ENCODE assay signal across 25 mouse cellular contexts in the genomic region with DNA sequence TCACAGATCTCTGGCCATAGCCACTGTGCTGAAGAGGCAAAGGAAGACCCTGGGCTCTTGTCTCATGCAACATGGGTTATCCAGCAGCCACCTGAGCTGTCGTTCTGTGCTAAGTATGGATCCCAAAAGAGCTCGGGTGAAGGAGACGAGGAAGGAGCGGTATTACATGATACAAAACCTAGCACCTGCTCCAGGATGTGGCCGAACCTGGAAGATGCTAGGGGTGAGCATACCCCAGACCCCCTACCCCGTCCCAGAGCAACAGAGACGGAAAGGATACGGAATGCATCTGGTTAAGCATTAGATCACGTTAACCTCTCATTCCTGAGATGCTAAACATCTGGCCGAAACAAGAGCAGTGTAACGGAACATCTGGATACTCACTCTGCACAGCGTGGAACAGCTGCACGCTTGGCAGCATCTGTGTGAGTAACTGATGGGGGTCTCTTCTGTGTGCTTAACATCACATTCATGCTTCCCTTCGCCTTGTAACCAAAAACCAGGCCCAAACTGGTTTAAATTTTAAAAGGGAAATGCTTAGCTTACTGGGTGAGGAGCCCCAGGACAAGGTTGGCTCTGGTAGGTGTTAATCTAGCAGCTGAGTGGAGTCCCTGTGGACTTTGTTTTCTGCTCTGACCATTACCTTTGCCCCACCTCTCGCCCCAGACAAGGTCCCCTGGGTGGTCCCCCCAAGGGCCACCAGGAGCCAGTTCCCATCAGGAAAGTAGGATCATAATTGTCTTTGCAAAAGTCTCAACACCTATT. TPM values are rescaled to one million over a fixed set of nuclear protein-coding genes. Genes with fewer than 3 reads are reported as not detected.
DNase-seq lines count a peak whose midpoint lies in the region; ATAC-seq and TF ChIP-seq lines count a peak whose summit lies in the region.
"Had no signal": no experiment of that assay in that cellular context is flagged by ENCODE, and none has a peak within 500 bp of the region (broad histone marks: within the 10 kb centered on the region; RNA-seq: fewer than 3 reads in every experiment).

No protein-coding gene starts in this region.

- peak; percentile 57 for ATAC-seq in kidney, postnatal 0 days (replicated peaks; ENCODE audit: low FRiP score, low read depth)
- ATAC-seq in intestine, embryonic 15.5 days: peak; percentile 53; the same call in 1 of the 2 replicates
- ATAC-seq: CD4-positive, CD25-positive, alpha-beta regulatory T cell, adult 4 months; lung, postnatal 0 days had no signal

- no peak overlapping the region for H3K9ac ChIP-seq in kidney, postnatal 0 days (ENCODE audit: low read depth, low read length)
- H3K9ac ChIP-seq in intestine, embryonic 15.5 days: no peak overlapping the region
- H3K9ac ChIP-seq: embryonic facial prominence, embryonic 15.5 days; hindbrain, embryonic 13.5 days; liver, embryonic 14.5 days had no signal

- H3K4me3 ChIP-seq in kidney, postnatal 0 days (replicated peaks; ENCODE audit: low read depth, low read length): no peak overlapping the region
- peak overlapping the region; percentile 33 for H3K4me3 ChIP-seq in testis, adult 2 months (ENCODE audit: control insufficient read depth, low read depth, low read length)
- H3K4me3 ChIP-seq in intestine, embryonic 15.5 days (replicated peaks): no peak overlapping the region
- H3K4me3 ChIP-seq: embryonic facial prominence, embryonic 15.5 days; heart, embryonic 10.5 days; hindbrain, embryonic 13.5 days had no signal

- no peaks in the 10 kb centered on the region for H3K9me3 ChIP-seq in kidney, postnatal 0 days (replicated peaks; ENCODE audit: low read length)
- no peaks in the 10 kb centered on the region for H3K9me3 ChIP-seq in intestine, embryonic 15.5 days
- H3K9me3 ChIP-seq: embryonic facial prominence, embryonic 15.5 days; G1E; heart, embryonic 10.5 days; hindbrain, embryonic 13.5 days had no signal

- no peak for TF ChIP-seq CTCF in kidney, postnatal 0 days (IDR thresholded peaks at IDR 0.05; ENCODE audit: low read depth)
- TF ChIP-seq CTCF in testis, adult 2 months (IDR thresholded peaks at IDR 0.05; ENCODE audit: control insufficient read depth, insufficient read depth, insufficient replicate concordance, low read depth, low read length): no peak

- H3K4me1 ChIP-seq in kidney, postnatal 0 days (replicated peaks; ENCODE audit: insufficient read depth, low read length): peaks cover 25% of the 10 kb centered on the region; the same call in 1 of the 2 replicates
- H3K4me1 ChIP-seq in testis, adult 2 months (ENCODE audit: control insufficient read depth, insufficient read depth, low read length): peaks cover 14% of the 10 kb centered on the region
- H3K4me1 ChIP-seq in intestine, embryonic 15.5 days (replicated peaks): peaks cover 25% of the 10 kb centered on the region

- no peaks in the 10 kb centered on the region for H3K27me3 ChIP-seq in kidney, postnatal 0 days (ENCODE audit: insufficient read depth, low read length)
- no peaks in the 10 kb centered on the region for H3K27me3 ChIP-seq in testis, adult 2 months (ENCODE audit: control insufficient read depth, insufficient read depth, low read length)
- H3K27me3 ChIP-seq in intestine, embryonic 15.5 days (replicated peaks): no peaks in the 10 kb centered on the region
- H3K27me3 ChIP-seq: embryonic facial prominence, embryonic 15.5 days had no signal

- peak; percentile 74 for DNase-seq in kidney, postnatal 0 days (ENCODE audit: low spot score)
- DNase-seq in kidney, adult 9 months: no peak
- no peak for DNase-seq in testis, postnatal 10 days (ENCODE audit: low spot score)
- DNase-seq in layer of hippocampus, postnatal 14 days (ENCODE audit: low spot score in 2 of 2): no peak
- DNase-seq in frontal cortex, postnatal 10 days (ENCODE audit: low spot score in 2 of 2): no peak
- DNase-seq: cerebellum, adult 9-11 months; gastrocnemius, postnatal 25 days; heart, postnatal 10 days; kidney, adult 18-20 months; right cerebral cortex, postnatal 14 days; thymus, postnatal 36 days had no signal

- no peak for TF ChIP-seq POLR2A in testis, adult 2 months (IDR thresholded peaks at IDR 0.05; ENCODE audit: control insufficient read depth, low read depth, low read length)

- no peak overlapping the region for H3K4me2 ChIP-seq in kidney, postnatal 0 days (ENCODE audit: low read length)
- no peak overlapping the region for H3K4me2 ChIP-seq in intestine, embryonic 15.5 days (replicated peaks)
- H3K4me2 ChIP-seq: embryonic facial prominence, embryonic 15.5 days; hindbrain, embryonic 13.5 days had no signal

- H3K27ac ChIP-seq in kidney, postnatal 0 days: no peak overlapping the region
- no peak overlapping the region for H3K27ac ChIP-seq in testis, adult 2 months (ENCODE audit: control insufficient read depth, insufficient read depth, low read depth, low read length)
- 0 out of 2 replicates have a peak overlapping the region, but pooled peaks have one; percentile 3 for H3K27ac ChIP-seq in intestine, embryonic 15.5 days
- H3K27ac ChIP-seq: embryonic facial prominence, embryonic 15.5 days; heart, embryonic 10.5 days; hindbrain, embryonic 13.5 days; liver, embryonic 14.5 days had no signal

- WGBS in kidney, postnatal 0 days: 30% methylated on average over 15 of the region's 15 CpGs
- 46% methylated on average over 15 of the region's 15 CpGs for WGBS in intestine, embryonic 15.5 days

- H3K36me3 ChIP-seq in kidney, postnatal 0 days (ENCODE audit: insufficient read depth, low read length): no peaks in the 10 kb centered on the region
- no peaks in the 10 kb centered on the region for H3K36me3 ChIP-seq in testis, adult 2 months (ENCODE audit: control insufficient read depth, insufficient read depth, low read length)
- no peaks in the 10 kb centered on the region for H3K36me3 ChIP-seq in intestine, embryonic 15.5 days
- H3K36me3 ChIP-seq: embryonic facial prominence, embryonic 15.5 days; G1E; heart, embryonic 10.5 days; hindbrain, embryonic 13.5 days had no signal

RNA-seq across cellular contexts. Expression of a gene that starts 13.0 kb away (rescaled TPM):
- polyA plus RNA-seq in kidney, postnatal 0 days (2015; fragmentation: Nextera tagmentation; extraction: Ambion mirVana): 18.0 and 20.8 TPM in 2 replicates
- 390 and 420 TPM in 2 replicates for polyA plus RNA-seq in testis, adult 2 months (2012; rRNA removed)
- 9.4 and 9.6 TPM in 2 replicates for polyA plus RNA-seq in intestine, embryonic 15.5 days (2015; fragmentation: Nextera tagmentation; extraction: Ambion mirVana)
- 1 to 10 TPM; 3.3 to 4.5 TPM for total RNA-seq in layer of hippocampus, postnatal 14 days (2021)
- total RNA-seq: G1E had no signal
- polyA plus RNA-seq: CD4-positive, CD25-positive, alpha-beta regulatory T cell, adult 4 months had no signal

RNA-seq across cellular contexts. Expression of a gene that starts 56.1 kb away (rescaled TPM):
- not detected in 2 replicates for polyA plus RNA-seq in kidney, postnatal 0 days (2015; fragmentation: Nextera tagmentation; extraction: Ambion mirVana)
- 0.06 and 0.16 TPM in 2 replicates for polyA plus RNA-seq in testis, adult 2 months (2012; rRNA removed)
- not detected in 2 replicates for polyA plus RNA-seq in intestine, embryonic 15.5 days (2015; fragmentation: Nextera tagmentation; extraction: Ambion mirVana)
- not detected for total RNA-seq in layer of hippocampus, postnatal 14 days (2021)
- total RNA-seq: adrenal gland, postnatal 4 days; G1E; gastrocnemius, postnatal 25 days; heart, postnatal 10 days; layer of hippocampus, postnatal 10 days; left cerebral cortex, postnatal 25 days had no signal
- polyA plus RNA-seq: CD4-positive, CD25-positive, alpha-beta regulatory T cell, adult 4 months; embryonic facial prominence, embryonic 15.5 days; forebrain, embryonic 11.5 days; frontal cortex, adult 2 months; G1E; liver, embryonic 14.5 days had no signal

Comparison
In these comparisons a context has a peak if more than half of its experiments do, and no peak if none do; other contexts are left out.
1. RNA of a gene that starts 13.0 kb away (polyA plus RNA-seq): 390 to 420 TPM in testis, adult 2 months; 18.0 to 20.8 TPM in kidney, postnatal 0 days and 9.4 to 9.6 TPM in intestine, embryonic 15.5 days; every median in the first group is over 10 times any median in the second.